Mouse (Mus musculus) spleen, postnatal 10 days (tissue): ENCODE measurements at regions not wholly inside any gene's neighbourhood (a gene's known extent, or its start where the extent isn't known, plus 50 kb on each side); places are given as distances from the start of the nearest gene placed in this dataset.

ENCODE experiments used
- DNase-seq, 2 experiments: peaks; one replicate each; pipeline ENCODE4 v3.0.0; 2021 to 2022; ENCODE audit warnings: low spot score in 2 of 2

- DNase-seq = no peak
Observed at GRCm38 (mm10) chr2:179332872-179333489, 109.2 kb upstream of the Cdh4 start.

- no peak for DNase-seq
Observed at GRCm38 (mm10) chr2:179333587-179333986, 108.6 kb upstream of the Cdh4 start.

GRCm38 (mm10) chr2:179336235-179336634 is 106.0 kb upstream of the Cdh4 start:
- DNase-seq = no peak

GRCm38 (mm10) chr2:179352676-179353075 is 89.6 kb upstream of the Cdh4 start:
- no peak for DNase-seq

GRCm38 (mm10) chr2:179354866-179355265 is 87.4 kb upstream of the Cdh4 start:
- DNase-seq = no peak

- no peak for DNase-seq
Observed at GRCm38 (mm10) chr2:179370882-179371546, 71.2 kb upstream of the Cdh4 start.

GRCm38 (mm10) chr2:179371553-179371952 is 70.7 kb upstream of the Cdh4 start:
- no peak for DNase-seq

- no peak for DNase-seq
Observed at GRCm38 (mm10) chr2:179379691-179380443, 62.4 kb upstream of the Cdh4 start.

- no peak for DNase-seq
Observed at GRCm38 (mm10) chr2:179380444-179380705, 61.9 kb upstream of the Cdh4 start.

GRCm38 (mm10) chr2:179381916-179382315 is 60.3 kb upstream of the Cdh4 start:
- no peak for DNase-seq

- no peak for DNase-seq
Observed at GRCm38 (mm10) chr2:179382594-179382993, 59.6 kb upstream of the Cdh4 start.

- DNase-seq = no peak
Observed at GRCm38 (mm10) chr2:179386871-179387270, 55.4 kb upstream of the Cdh4 start.

GRCm38 (mm10) chr2:179390486-179390885 is 51.7 kb upstream of the Cdh4 start:
- DNase-seq = no peak

- DNase-seq = no peak
Observed at GRCm38 (mm10) chr2:179390924-179391461, 51.2 kb upstream of the Cdh4 start.
